Mouse (Mus musculus) embryonic stem cell, embryonic (primary cell): Measurements from ENCODE around the gene Ociad2.

ENCODE experiments used
- CTCF ChIA-PET, 4 experiments: fragments of 300-600 bp in 2 of 4; fragments of 350-600 bp in 2 of 4; sonication (Branson Sonifier 250); formaldehyde crosslinking; loops; one replicate each; lab custom pipeline; 2022; ENCODE audit warnings: inconsistent platforms in 2 of 4; lab: Charles Lee
- POLR2A ChIA-PET, 4 experiments: fragments of 300-600 bp in 2 of 4; fragments of 350-600 bp in 2 of 4; sonication (Branson Sonifier 250); formaldehyde crosslinking; loops; one replicate each; lab custom pipeline; 2022; ENCODE audit warnings: antibody characterized with exemption in 4 of 4, inconsistent platforms in 1 of 4; lab: Charles Lee

The Ociad2 gene

GRCm38 (mm10) chr5:73340723-73341235, at the start of gene Ociad2:
Gene Ociad2 (minus strand): TSS chr5:73341028.
- ChIA-PET POLR2A (interaction anchor here in 1 of 4 experiments (1.1 kb wide), 2 partner anchors 25 to 27 kb away, joined by 4 read pairs; no protein-coding TSS in a partner anchor), CTCF (interaction anchor here in 1 of 4 experiments (0.7 kb wide), 1 partner anchor 39 kb away, joined by 3 read pairs; no protein-coding TSS in a partner anchor)

- CTCF ChIA-PET: interaction anchor here (0.6 to 1.8 kb wide), 28 partner anchors 15 to 411 kb away, joined by 3 to 45 read pairs (median 5); partner anchors contain the start of gene Fryl (in 1 of the 4)
- POLR2A ChIA-PET: interaction anchor here in 1 of 4 experiments (0.7 kb wide), 1 partner anchor 261 kb away, joined by 5 read pairs; no protein-coding TSS in a partner anchor
Observed at GRCm38 (mm10) chr5:73383647-73383970, 42.8 kb upstream of the Ociad2 start.

GRCm38 (mm10) chr5:73382737-73383646, 42.2 kb upstream of the Ociad2 start:
- ChIA-PET POLR2A (interaction anchor here in 2 of 4 experiments (0.6 to 0.9 kb wide), 6 partner anchors 63 to 399 kb away, joined by 3 to 10 read pairs (median 5); no protein-coding TSS in a partner anchor), CTCF (interaction anchor here (0.6 to 1.8 kb wide), 62 partner anchors 10 to 775 kb away, joined by 3 to 45 read pairs (median 4); partner anchors contain the start of genes Fryl (in 2 of the 4) and Cwh43 (in 1 of the 4))

GRCm38 (mm10) chr5:73381976-73382540, 41.2 kb upstream of the Ociad2 start:
- POLR2A ChIA-PET: interaction anchor here in 2 of 4 experiments (0.6 to 1.1 kb wide), 5 partner anchors 12 to 398 kb away, joined by 3 to 10 read pairs (median 3); no protein-coding TSS in a partner anchor
- CTCF ChIA-PET: interaction anchor here (0.5 to 1.8 kb wide), 47 partner anchors 10 to 717 kb away, joined by 3 to 45 read pairs (median 5); partner anchors contain the start of genes Cwh43 (in 1 of the 4) and Fryl (in 1 of the 4)

- ChIA-PET CTCF (interaction anchor here in 3 of 4 experiments (0.6 to 2.9 kb wide), 7 partner anchors 22 to 325 kb away, joined by 4 to 20 read pairs (median 6); no protein-coding TSS in a partner anchor), POLR2A (interaction anchor here in 1 of 4 experiments (1.0 to 1.1 kb wide), 2 partner anchors 11 to 14 kb away, joined by 3 to 4 read pairs; no protein-coding TSS in a partner anchor)
Observed at GRCm38 (mm10) chr5:73381510-73381909, 40.7 kb upstream of the Ociad2 start.

- ChIA-PET POLR2A (interaction anchor here in 1 of 4 experiments (1.0 to 1.5 kb wide), 3 partner anchors 10 to 21 kb away, joined by 3 to 5 read pairs (median 4); no protein-coding TSS in a partner anchor), CTCF (interaction anchor here in 3 of 4 experiments (0.8 to 2.9 kb wide), 10 partner anchors 12 to 324 kb away, joined by 3 to 20 read pairs (median 6); no protein-coding TSS in a partner anchor)
Observed at GRCm38 (mm10) chr5:73380829-73381228, 40.0 kb upstream of the Ociad2 start.

- POLR2A ChIA-PET: interaction anchor here in 2 of 4 experiments (0.7 to 2.6 kb wide), 6 partner anchors 9 to 123 kb away, joined by 3 to 10 read pairs (median 4); partner anchors contain the start of gene Fryl (in 1 of the 2)
- CTCF ChIA-PET: interaction anchor here (0.5 to 2.9 kb wide), 46 partner anchors 10 to 396 kb away, joined by 3 to 20 read pairs (median 4); partner anchors contain the start of genes Ociad1 (in 1 of the 4), Ociad2 (in 1 of the 4) and Slc10a4 (in 1 of the 4)
Observed at GRCm38 (mm10) chr5:73379908-73380307, 39.1 kb upstream of the Ociad2 start.

GRCm38 (mm10) chr5:73376491-73376890, 35.7 kb upstream of the Ociad2 start:
- ChIA-PET CTCF (no interaction called here), POLR2A (interaction anchor here in 3 of 4 experiments (0.6 to 1.6 kb wide), 6 partner anchors 8 to 1311 kb away, joined by 3 to 6 read pairs (median 4); no protein-coding TSS in a partner anchor)

- ChIA-PET POLR2A (interaction anchor here in 2 of 4 experiments (1.4 to 1.6 kb wide), 3 partner anchors 8 to 41 kb away, joined by 3 to 5 read pairs (median 4); no protein-coding TSS in a partner anchor), CTCF (no interaction called here)
Observed at GRCm38 (mm10) chr5:73376041-73376440, 35.2 kb upstream of the Ociad2 start.

GRCm38 (mm10) chr5:73373184-73373583, 32.4 kb upstream of the Ociad2 start:
- CTCF ChIA-PET: no interaction called here
- POLR2A ChIA-PET: interaction anchor here in 2 of 4 experiments (1.1 to 6.3 kb wide), 4 partner anchors 14 to 80 kb away, joined by 3 to 64 read pairs (median 6); partner anchors contain the start of gene Ociad1 (in 1 of the 2)

GRCm38 (mm10) chr5:73372601-73373000, 31.8 kb upstream of the Ociad2 start:
- POLR2A ChIA-PET: interaction anchor here in 2 of 4 experiments (1.0 to 6.3 kb wide), 4 partner anchors 14 to 79 kb away, joined by 3 to 64 read pairs (median 4); partner anchors contain the start of gene Ociad1 (in 1 of the 2)
- CTCF ChIA-PET: interaction anchor here in 1 of 4 experiments (0.7 kb wide), 1 partner anchor 10 kb away, joined by 3 read pairs; no protein-coding TSS in a partner anchor

GRCm38 (mm10) chr5:73369731-73370130, 28.9 kb upstream of the Ociad2 start:
- POLR2A ChIA-PET: interaction anchor here in 2 of 4 experiments (0.8 to 6.3 kb wide), 19 partner anchors 9 to 468 kb away, joined by 3 to 64 read pairs (median 7); partner anchors contain the start of genes Ociad1 (in 2 of the 2) and Fryl (in 1 of the 2)

GRCm38 (mm10) chr5:73368845-73369447, 28.1 kb upstream of the Ociad2 start:
- ChIA-PET CTCF (interaction anchor here (0.8 to 3.1 kb wide), 7 partner anchors 10 to 77 kb away, joined by 4 to 13 read pairs (median 6); no protein-coding TSS in a partner anchor), POLR2A (interaction anchor here (0.6 to 6.3 kb wide), 35 partner anchors 8 to 467 kb away, joined by 3 to 64 read pairs (median 5); partner anchors contain the start of genes Fryl (in 2 of the 4), Ociad1 (in 2 of the 4), Cwh43 (in 1 of the 4) and Slain2 (in 1 of the 4))

More at GRCm38 (mm10) chr5:73369731-73370130, 28.9 kb upstream of the Ociad2 start:
- CTCF ChIA-PET: interaction anchor here (0.7 to 1.9 kb wide), 5 partner anchors 10 to 78 kb away, joined by 4 to 11 read pairs (median 6); no protein-coding TSS in a partner anchor

- POLR2A ChIA-PET: interaction anchor here (0.6 to 6.3 kb wide), 34 partner anchors 8 to 454 kb away, joined by 3 to 64 read pairs (median 4); partner anchors contain the start of genes Fryl (in 3 of the 4), Ociad1 (in 2 of the 4), Slain2 (in 2 of the 4) and Cwh43 (in 1 of the 4)
- CTCF ChIA-PET: interaction anchor here in 2 of 4 experiments (1.0 to 3.1 kb wide), 3 partner anchors 11 to 15 kb away, joined by 5 to 13 read pairs (median 11); no protein-coding TSS in a partner anchor
Observed at GRCm38 (mm10) chr5:73367906-73368305, 27.1 kb upstream of the Ociad2 start.

GRCm38 (mm10) chr5:73364107-73364864, 23.5 kb upstream of the Ociad2 start:
- ChIA-PET POLR2A (interaction anchor here in 1 of 4 experiments (0.6 to 1.6 kb wide), 2 partner anchors 12 to 48 kb away, joined by 3 to 4 read pairs; no protein-coding TSS in a partner anchor), CTCF (no interaction called here)
